In genomic region chr9:23151953-23152490, GRCm38 (mm10) we compare ENCODE assay signal across 22 mouse cellular contexts.
"Had no signal": no experiment of that assay in that cellular context is flagged by ENCODE, and none has a peak within 500 bp of the region (broad histone marks: within the 10 kb centered on the region; RNA-seq: fewer than 3 reads in every experiment).

No protein-coding gene starts in this region.

- H3K27me3 ChIP-seq: kidney, embryonic 15.5 days; limb, embryonic 12.5 days; limb, embryonic 15.5 days; midbrain, embryonic 13.5 days; neural tube, embryonic 13.5 days; stomach, embryonic 15.5 days had no signal

- H3K9ac ChIP-seq: kidney, embryonic 15.5 days; limb, embryonic 12.5 days; limb, embryonic 15.5 days; liver, embryonic 14.5 days; liver, postnatal 0 days; lung, embryonic 14.5 days; midbrain, embryonic 13.5 days; neural tube, embryonic 13.5 days; stomach, embryonic 15.5 days had no signal

- H3K4me3 ChIP-seq: kidney, embryonic 15.5 days; limb, embryonic 12.5 days; limb, embryonic 15.5 days; megakaryocyte, embryonic 14.5 days; midbrain, embryonic 10.5 days; midbrain, embryonic 13.5 days; myocyte; neural tube, embryonic 13.5 days; stomach, embryonic 15.5 days had no signal

- H3K9me3 ChIP-seq: kidney, embryonic 15.5 days; limb, embryonic 12.5 days; limb, embryonic 15.5 days; megakaryocyte, embryonic 14.5 days; midbrain, embryonic 10.5 days; midbrain, embryonic 13.5 days; neural tube, embryonic 13.5 days; stomach, embryonic 15.5 days had no signal

- H3K27ac ChIP-seq: kidney, embryonic 15.5 days; limb, embryonic 12.5 days; limb, embryonic 15.5 days; liver, embryonic 14.5 days; midbrain, embryonic 10.5 days; midbrain, embryonic 13.5 days; neural tube, embryonic 13.5 days; stomach, embryonic 15.5 days had no signal

- H3K36me3 ChIP-seq: kidney, embryonic 15.5 days; limb, embryonic 12.5 days; limb, embryonic 15.5 days; midbrain, embryonic 10.5 days; midbrain, embryonic 13.5 days; neural tube, embryonic 13.5 days; stomach, embryonic 15.5 days had no signal

- H3K4me2 ChIP-seq: kidney, embryonic 15.5 days; limb, embryonic 12.5 days; limb, embryonic 15.5 days; liver, embryonic 11.5 days; lung, embryonic 14.5 days; midbrain, embryonic 13.5 days; neural tube, embryonic 13.5 days; stomach, embryonic 15.5 days had no signal

- ATAC-seq: liver, postnatal 0 days; midbrain, embryonic 13.5 days; midbrain, embryonic 16.5 days had no signal

- H3K4me1 ChIP-seq: limb, embryonic 12.5 days; limb, embryonic 15.5 days; megakaryocyte, embryonic 14.5 days; midbrain, embryonic 10.5 days; midbrain, embryonic 13.5 days; neural tube, embryonic 13.5 days had no signal

- DNase-seq: kidney, postnatal 10 days; kidney, postnatal 36 days; left cerebral cortex, postnatal 4 days; liver, postnatal 0 days; lung, embryonic 14.5 days; retina, postnatal 1 day; right cerebral cortex, postnatal 25 days; spleen, adult 18-20 months; thymus, adult 18-20 months; thymus, postnatal 36 days had no signal
